Mouse (Mus musculus) stomach, postnatal 0 days (tissue): Measurements from ENCODE around the gene Itga3.
"Not testable (repeated sequence)": the region's sequence is repeated elsewhere in the genome, so short reads cannot be mapped to it uniquely, and the experiment has no call there.

Experiments
- CTCF ChIP-seq: IDR thresholded peaks from 2 replicates; pipeline ENCODE4 v1.5.1; 2016; ENCODE audit warnings: antibody characterized with exemption, low read depth, mild to moderate bottlenecking, moderate library complexity
- EP300 ChIP-seq: optimal IDR thresholded peaks from 2 replicates; pipeline ENCODE3; 2016; ENCODE audit warnings: antibody characterized with exemption

GRCm38 (mm10) chr11:95010841-95011403, 65.7 kb downstream of the Itga3 start:
- TF ChIP-seq EP300, CTCF: not testable (repeated sequence)
